Mouse (Mus musculus) liver, embryonic 14.5 days (tissue): ENCODE measurements around the gene Odf3l1.

Experiments
- CTCF ChIP-seq: IDR thresholded peaks from 2 replicates; pipeline ENCODE4 v1.5.1; 2016; ENCODE audit warnings: antibody characterized with exemption, low read depth, control low read depth
- EP300 ChIP-seq: IDR thresholded peaks from 2 replicates; pipeline ENCODE4 v1.6.1; 2016; ENCODE audit warnings: antibody characterized with exemption, low read depth

- TF ChIP-seq CTCF (no peak), EP300 (no peak)
Measured at GRCm38 (mm10) chr9:56869552-56869951, 5.1 kb upstream of the Odf3l1 start.
